Mouse (Mus musculus) B cell, adult (primary cell): ENCODE data around the gene Vmn1r95. TPM values are rescaled to one million over a fixed set of nuclear protein-coding genes. Genes with fewer than 3 reads are reported as not detected.

Experiments used
- total RNA-seq: library from RNA; stranded (reverse); gene quantifications from 4 replicates; pipeline ENCODE4 v1.2.4, GENCODE M21; 2023; ENCODE audit not compliant: inconsistent age

Gene Vmn1r95
- total RNA-seq, result not detected in 4 replicates

DNA sequence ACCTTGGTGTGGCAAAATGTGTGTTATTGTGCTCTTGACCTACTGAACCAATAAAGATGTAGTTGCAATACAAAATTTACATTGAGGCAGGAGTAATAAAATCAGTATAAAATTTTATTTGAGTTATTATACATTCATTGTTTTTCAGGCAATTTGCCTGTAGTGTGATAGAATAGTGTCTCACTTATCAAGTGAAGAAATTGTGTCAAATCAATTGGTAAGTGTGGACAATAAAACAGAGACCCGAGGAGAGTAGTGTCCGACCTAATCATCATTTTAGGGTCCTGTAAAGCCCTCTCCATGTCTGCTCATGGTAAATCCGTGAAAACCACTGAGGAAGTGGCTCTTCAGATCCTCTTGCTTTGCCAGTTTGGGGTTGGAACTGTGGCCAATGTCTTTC is at the start of gene Vmn1r95:
Vmn1r95 (plus strand) TSS at position 301 of the 400 bp plus-strand sequence.

DNA sequence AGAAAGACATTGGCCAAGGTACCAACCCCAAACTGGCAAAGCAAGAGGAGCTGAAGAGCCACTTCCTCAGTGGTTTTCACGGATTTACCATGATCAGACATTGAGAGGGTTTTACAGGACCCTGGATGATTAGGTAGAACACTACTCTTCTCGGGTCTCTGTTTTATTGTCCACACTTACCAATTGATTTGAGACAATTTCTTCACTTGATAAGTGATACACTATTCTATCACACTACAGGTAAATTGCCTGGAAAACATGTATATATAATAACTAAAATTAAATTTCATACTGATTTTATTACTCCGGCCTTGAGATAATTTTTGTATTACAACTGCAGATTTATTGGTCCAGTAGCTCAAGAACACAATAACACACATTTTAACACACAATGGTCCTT is 25.2 kb upstream of the Vmn1r95 start, which contains the start of gene Vmn1r94:
Vmn1r94 (minus strand) TSS at position 101 of the 400 bp plus-strand sequence.

DNA sequence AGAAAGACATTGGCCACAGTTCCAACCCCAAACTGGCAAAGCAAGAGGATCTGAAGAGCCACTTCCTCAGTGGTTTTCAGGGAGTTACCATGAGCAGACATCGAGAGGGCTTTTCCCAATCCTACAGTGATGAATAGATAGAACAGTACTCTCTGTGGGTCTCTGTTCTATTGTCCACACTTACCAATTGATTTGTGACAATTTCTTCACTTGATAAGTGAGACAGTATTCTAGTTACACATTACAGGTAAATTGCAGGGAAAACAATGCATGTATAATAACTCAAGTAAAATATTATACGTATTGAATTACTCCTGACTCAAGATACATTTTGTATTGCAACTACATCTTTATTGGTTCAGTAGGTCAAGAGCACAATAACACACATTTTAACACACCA is 12.0 kb downstream of the Vmn1r95 start, which contains the start of gene Gm6164:
Gm6164 (minus strand) TSS at position 101 of the 400 bp plus-strand sequence.

DNA sequence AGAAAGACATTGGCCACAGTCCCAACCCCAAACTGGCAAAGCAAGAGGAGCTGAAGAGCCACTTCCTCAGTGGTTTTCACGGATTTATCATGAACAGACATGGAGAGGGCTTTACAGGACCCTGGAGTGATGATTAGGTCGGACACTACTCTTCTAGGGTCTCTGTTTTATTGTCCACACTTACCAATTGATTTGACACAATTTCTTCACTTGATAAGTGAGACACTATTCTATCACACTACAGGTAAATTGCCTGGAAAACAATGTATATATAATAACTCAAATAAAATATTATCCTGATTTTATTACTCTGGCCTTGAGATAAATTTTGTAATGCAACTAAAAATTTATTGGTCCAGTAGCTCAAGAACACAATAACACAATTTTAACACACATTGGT is 40.2 kb downstream of the Vmn1r95 start, which contains the start of gene Gm4498:
Gm4498 (minus strand) TSS at position 101 of the 400 bp plus-strand sequence.

Other genes starting within 250 kb of the Vmn1r95 start
- gene Igsf23, start 243.0 kb upstream of the Vmn1r95 start, total RNA-seq, result not detected in 4 replicates
- gene Ceacam20, start 228.3 kb upstream of the Vmn1r95 start, total RNA-seq, result not detected in 4 replicates
- gene Nlrp9b, start 202.2 kb upstream of the Vmn1r95 start, total RNA-seq, result not detected in 4 replicates
- not detected in 4 replicates for gene Vmn1r91, start 94.0 kb upstream of the Vmn1r95 start, total RNA-seq
- gene Gm16442, start 71.1 kb upstream of the Vmn1r95 start, total RNA-seq, result not detected in 4 replicates
- not detected in 4 replicates for gene Vmn1r93, start 54.6 kb upstream of the Vmn1r95 start, total RNA-seq
- not detected in 4 replicates for gene Vmn1r94, start 25.3 kb upstream of the Vmn1r95 start, total RNA-seq
- gene Gm6164, start 11.9 kb downstream of the Vmn1r95 start, total RNA-seq, result not detected in 4 replicates
- not detected in 4 replicates for gene Gm4498, start 40.1 kb downstream of the Vmn1r95 start, total RNA-seq
- not detected in 4 replicates for gene Gm5890, start 69.1 kb downstream of the Vmn1r95 start, total RNA-seq
- gene Gm4133, start 140.4 kb downstream of the Vmn1r95 start, total RNA-seq, result not detected in 4 replicates
- not detected in 4 replicates for gene Gm5728, start 181.7 kb downstream of the Vmn1r95 start, total RNA-seq
- not detected in 4 replicates for gene Vmn1r100, start 224.2 kb downstream of the Vmn1r95 start, total RNA-seq
- gene Vmn1r101, start 248.9 kb downstream of the Vmn1r95 start, total RNA-seq, result not detected in 4 replicates